Comparison of ENCODE assay signal across 25 mouse cellular contexts in genomic region chr17:74780133-74780532, GRCm38 (mm10).
"Had no signal": no experiment of that assay in that cellular context is flagged by ENCODE, and none has a peak within 500 bp of the region (broad histone marks: within the 10 kb centered on the region; RNA-seq: fewer than 3 reads in every experiment).

No protein-coding gene starts in this region.

- ATAC-seq: liver, embryonic 12.5 days had no signal

- H3K27me3 ChIP-seq: limb, embryonic 13.5 days; liver, embryonic 12.5 days; liver, embryonic 15.5 days; lung, embryonic 15.5 days; megakaryocyte, embryonic 14.5 days; neural tube, embryonic 12.5 days; neural tube, embryonic 15.5 days had no signal

- H3K27ac ChIP-seq: layer of hippocampus, adult 2 months; limb, embryonic 10.5 days; limb, embryonic 13.5 days; liver, embryonic 12.5 days; liver, embryonic 15.5 days; lung, embryonic 15.5 days; neural tube, embryonic 12.5 days; neural tube, embryonic 15.5 days; stomach, postnatal 0 days had no signal

- H3K9ac ChIP-seq: limb, embryonic 13.5 days; liver, embryonic 12.5 days; liver, embryonic 15.5 days; lung, embryonic 15.5 days; neural tube, embryonic 12.5 days; neural tube, embryonic 15.5 days had no signal

- DNase-seq: kidney, adult 18-20 months; kidney, postnatal 10 days; layer of hippocampus, adult 9-11 months; liver; lung, adult 18-20 months; lung, postnatal 10 days; lung, postnatal 36 days; midbrain, embryonic 14.5 days; right cerebral cortex, adult 18-20 months; right cerebral cortex, postnatal 14 days; right cerebral cortex, postnatal 4 days; thymus, adult 2 months; thymus, postnatal 14 days; thymus, postnatal 4 days had no signal

- H3K4me3 ChIP-seq: layer of hippocampus, adult 2 months; limb, embryonic 10.5 days; limb, embryonic 13.5 days; liver, embryonic 12.5 days; liver, embryonic 15.5 days; lung, embryonic 15.5 days; megakaryocyte, embryonic 14.5 days; neural tube, embryonic 12.5 days; neural tube, embryonic 15.5 days had no signal

- H3K4me1 ChIP-seq: limb, embryonic 13.5 days; liver, embryonic 12.5 days; liver, embryonic 15.5 days; lung, embryonic 15.5 days; neural tube, embryonic 12.5 days; neural tube, embryonic 15.5 days had no signal

- H3K36me3 ChIP-seq: limb, embryonic 13.5 days; liver, embryonic 15.5 days; lung, embryonic 15.5 days; neural tube, embryonic 12.5 days; neural tube, embryonic 15.5 days had no signal

- H3K9me3 ChIP-seq: limb, embryonic 10.5 days; limb, embryonic 13.5 days; liver, embryonic 12.5 days; liver, embryonic 15.5 days; lung, embryonic 15.5 days; megakaryocyte, embryonic 14.5 days; neural tube, embryonic 12.5 days; neural tube, embryonic 15.5 days had no signal

- H3K4me2 ChIP-seq: limb, embryonic 13.5 days; liver, embryonic 12.5 days; liver, embryonic 15.5 days; lung, embryonic 15.5 days; midbrain, embryonic 11.5 days; neural tube, embryonic 12.5 days; neural tube, embryonic 15.5 days had no signal
